Mouse (Mus musculus) spleen, adult 2 months (tissue): ENCODE measurements around the gene Cbwd1.

Experiments
- CTCF ChIP-seq: fragments of 200-500 bp; IDR thresholded peaks from 2 replicates; pipeline ENCODE4 v1.5.1; 2011; ENCODE audit warnings: mild to moderate bottlenecking, inconsistent platforms; ENCODE audit not compliant: insufficient read depth, insufficient read length, insufficient replicate concordance; ENCODE audit errors: extremely low read depth
- POLR2A ChIP-seq: fragments of 200-500 bp; IDR thresholded peaks from 2 replicates; pipeline ENCODE4 v1.6.1; 2011; ENCODE audit warnings: low read depth, low read length, inconsistent platforms

DNA sequence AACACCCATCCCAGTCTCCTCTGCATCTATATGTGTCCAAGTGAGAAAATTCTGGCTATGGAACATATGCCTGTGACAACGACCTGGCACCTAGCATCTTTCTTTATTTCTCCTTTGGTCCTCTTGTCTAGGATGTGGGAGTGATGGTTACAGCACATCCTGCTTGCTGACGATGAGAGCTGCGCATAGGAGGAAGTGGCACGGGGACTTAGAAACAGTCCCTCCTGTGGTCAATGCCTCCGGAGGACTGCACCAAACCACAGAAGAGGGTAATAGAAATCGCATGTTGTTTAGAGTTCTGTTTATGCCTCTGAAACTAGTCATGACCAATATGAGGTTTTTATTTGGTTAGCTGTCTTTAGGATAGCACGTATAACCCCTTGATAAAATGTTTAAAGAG is 9.9 kb upstream of the Cbwd1 start:
- TF ChIP-seq CTCF (no peak), POLR2A (no peak)
